Mouse (Mus musculus) brain, embryonic 14.5 days (tissue): ENCODE measurements at regions not wholly inside any gene's neighbourhood (a gene's known extent, or its start where the extent isn't known, plus 50 kb on each side); places are given as distances from the start of the nearest gene placed in this dataset.

Experiments
- CTCF ChIP-seq: fragments of 200-500 bp; IDR thresholded peaks from 2 replicates; pipeline ENCODE4 v1.5.1; 2012; ENCODE audit warnings: inconsistent platforms, mild to moderate bottlenecking, moderate library complexity, borderline replicate concordance; ENCODE audit not compliant: insufficient read depth, insufficient read length; ENCODE audit errors: extremely low read depth
- POLR2A ChIP-seq: fragments of 200-500 bp; IDR thresholded peaks from 2 replicates; pipeline ENCODE4 v1.6.1; 2012; ENCODE audit warnings: mild to moderate bottlenecking, inconsistent platforms, borderline replicate concordance; ENCODE audit not compliant: poor library complexity, insufficient read depth, insufficient read length, severe bottlenecking; ENCODE audit errors: extremely low read depth

- TF ChIP-seq CTCF (no peak), POLR2A (no peak)
Observed at GRCm38 (mm10) chr5:73912149-73912548, 156.1 kb downstream of the Usp46 start.
